Mouse (Mus musculus) spleen, adult 2 months (tissue): Measurements from ENCODE around the gene Aldh3b1.

Experiments
- CTCF ChIP-seq: fragments of 200-500 bp; IDR thresholded peaks from 2 replicates; pipeline ENCODE4 v1.5.1; 2011; ENCODE audit warnings: mild to moderate bottlenecking, inconsistent platforms; ENCODE audit not compliant: insufficient read depth, insufficient read length, insufficient replicate concordance; ENCODE audit errors: extremely low read depth
- POLR2A ChIP-seq: fragments of 200-500 bp; IDR thresholded peaks from 2 replicates; pipeline ENCODE4 v1.6.1; 2011; ENCODE audit warnings: low read depth, low read length, inconsistent platforms

- TF ChIP-seq CTCF, result no peak
- no peak for TF ChIP-seq POLR2A
These were observed 5.4 kb downstream of the Aldh3b1 start for GRCm38 (mm10) chr19:3924190-3924589.
